Mouse (Mus musculus) forebrain, embryonic 11.5 days (tissue): ENCODE data around the gene Nrf1. TPM values are rescaled to one million over a fixed set of nuclear protein-coding genes. Genes with fewer than 3 reads are reported as not detected.

Source experiments
- ATAC-seq: fragments of 200-750 bp; cut with Nextera tagmentation; replicated peaks from 2 replicates; pipeline ENCODE4 v1.8.0; 2017; ENCODE audit warnings: moderate TSS enrichment; ENCODE audit not compliant: low FRiP score
- DNase-seq: peaks from one replicate; pipeline ENCODE4 v3.0.0-alpha.2; 2017; ENCODE audit warnings: low spot score
- H3K27ac ChIP-seq: fragments of 300-500 bp; sonication (generic); 2 replicates; pipeline ENCODE4 v1.5.1; 2014; ENCODE audit warnings: low read depth, low read length
- H3K27me3 ChIP-seq: fragments of 300-500 bp; sonication (generic); 2 replicates; pipeline ENCODE4 v1.6.1; 2014; ENCODE audit warnings: mild to moderate bottlenecking, low read length, mixed read lengths; ENCODE audit not compliant: control insufficient read depth, insufficient read depth
- H3K36me3 ChIP-seq: fragments of 300-500 bp; sonication (generic); 2 replicates; pipeline ENCODE4 v1.6.1; 2014; ENCODE audit warnings: mild to moderate bottlenecking, low read length, moderate library complexity, mixed read lengths; ENCODE audit not compliant: control insufficient read depth, insufficient read depth
- H3K4me1 ChIP-seq: fragments of 300-500 bp; sonication (generic); replicated peaks from 2 replicates; pipeline ENCODE4 v1.6.1; 2014; ENCODE audit warnings: low read length, mixed read lengths; ENCODE audit not compliant: control insufficient read depth, insufficient read depth
- H3K4me2 ChIP-seq: fragments of 300-500 bp; sonication (generic); 2 replicates; pipeline ENCODE4 v1.6.1; 2014; ENCODE audit warnings: low read depth, mild to moderate bottlenecking, low read length, moderate library complexity, mixed read lengths; ENCODE audit not compliant: severe bottlenecking
- H3K4me3 ChIP-seq: fragments of 300-500 bp; sonication (generic); 2 replicates; pipeline ENCODE4 v1.5.1; 2014; ENCODE audit warnings: low read depth, low read length
- H3K9ac ChIP-seq: fragments of 300-500 bp; sonication (generic); 2 replicates; pipeline ENCODE4 v1.6.1; 2014; ENCODE audit warnings: low read length
- H3K9me3 ChIP-seq: fragments of 300-500 bp; sonication (generic); 2 replicates; pipeline ENCODE4 v1.6.1; 2016; ENCODE audit warnings: low read length, mixed read lengths; ENCODE audit not compliant: control insufficient read depth
- WGBS: fragments of 180-500 bp; shearing (Covaris S2); extraction: QIAGEN DNeasy Blood & Tissue Kit; methylation state at CpG from one replicate; pipeline ENCODE4 v1.1.7; 2014; 5-methylcytosine and 5-hydroxymethylcytosine counted together
- polyA plus RNA-seq: library from polyadenylated mRNA; unstranded; fragments of >200 nt; fragmentation: Nextera tagmentation; extraction: Ambion mirVana; gene quantifications from 2 replicates; pipeline ENCODE4 v1.2.1, GENCODE M21; 2014

Nrf1 gene
- polyA plus RNA-seq, 1 experiment from 2014 or later, result 95.3 TPM

DNA sequence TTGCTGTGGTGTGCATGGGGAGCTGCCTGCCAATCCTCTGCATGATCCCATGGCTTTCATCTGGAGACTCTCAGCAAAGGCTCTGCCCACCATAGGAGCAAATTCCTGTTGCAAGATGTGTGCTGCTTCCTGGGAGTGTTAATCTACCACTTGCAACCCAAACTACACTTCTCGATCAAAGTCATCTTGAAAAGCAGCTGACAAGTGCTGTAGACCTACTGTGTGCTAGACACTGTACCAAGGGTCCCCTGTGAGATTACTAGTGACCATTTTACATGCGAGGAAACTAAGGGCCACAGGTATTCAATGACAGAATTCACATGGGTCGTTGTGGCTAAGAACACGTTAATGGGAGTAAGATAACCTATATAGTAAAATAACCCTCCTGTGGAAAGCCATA lies 95.5 kb downstream of the Nrf1 start:
- H3K4me3 ChIP-seq, result no peak overlapping the region
- 94% methylated on average over 4 of the region's 4 CpGs for WGBS
- no peaks in the 10 kb centered on the region for H3K9me3 ChIP-seq
- H3K9ac ChIP-seq, result no peak overlapping the region
- H3K4me1 ChIP-seq, result no peaks in the 10 kb centered on the region
- no peak for DNase-seq
- H3K4me2 ChIP-seq, result no peak overlapping the region
- ATAC-seq, result no peak
- no peak overlapping the region for H3K27ac ChIP-seq
- H3K36me3 ChIP-seq, result peaks cover 2% of the 10 kb centered on the region; the same call in 1 of the 2 replicates
- no peaks in the 10 kb centered on the region for H3K27me3 ChIP-seq

- DNase-seq, result no peak
- WGBS, result 52% methylated on average over 7 of the region's 7 CpGs
- ATAC-seq, result no peak
- Histone ChIP-seq H3K9ac (no peak overlapping the region), H3K27ac (no peak overlapping the region), H3K9me3 (no peaks in the 10 kb centered on the region), H3K36me3 (peaks cover 2% of the 10 kb centered on the region; the same call in 1 of the 2 replicates), H3K4me3 (no peak overlapping the region), H3K4me1 (no peaks in the 10 kb centered on the region), H3K4me2 (no peak overlapping the region), H3K27me3 (no peaks in the 10 kb centered on the region)
Measured at GRCm38 (mm10) chr6:30147058-30147457, 99.3 kb downstream of the Nrf1 start.

DNA sequence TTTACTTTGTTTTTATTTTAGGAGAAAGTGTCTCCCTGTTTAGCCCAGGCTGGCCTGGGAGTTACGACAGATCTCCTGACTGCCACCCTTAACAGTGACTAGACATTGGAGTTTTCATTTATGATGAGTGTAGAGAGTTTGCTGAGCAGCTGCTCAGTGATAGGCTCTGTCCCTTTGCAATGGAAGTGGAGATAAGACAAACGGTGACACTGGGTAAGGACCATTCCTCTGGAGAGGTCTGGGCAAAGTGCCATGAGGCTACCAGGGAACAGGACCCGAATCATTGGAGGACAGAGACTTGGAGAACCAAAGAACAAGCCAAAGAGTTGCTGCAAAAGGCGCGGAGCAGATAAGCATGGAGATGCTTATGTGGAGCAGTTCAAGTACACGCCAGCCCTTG lies 100.0 kb downstream of the Nrf1 start:
- 92% methylated on average over 6 of the region's 6 CpGs for WGBS

GRCm38 (mm10) chr6:30150471-30150870 lies 102.7 kb downstream of the Nrf1 start:
- ATAC-seq (no peak), DNase-seq (no peak)
- H3K4me1 ChIP-seq, result no peaks in the 10 kb centered on the region
- no peaks in the 10 kb centered on the region for H3K27me3 ChIP-seq
- H3K27ac ChIP-seq, result no peak overlapping the region
- H3K36me3 ChIP-seq, result no peaks in the 10 kb centered on the region
- H3K4me2 ChIP-seq, result no peak overlapping the region
- H3K4me3 ChIP-seq, result no peak overlapping the region
- H3K9me3 ChIP-seq, result no peaks in the 10 kb centered on the region
- H3K9ac ChIP-seq, result no peak overlapping the region
- WGBS, result 95% methylated on average over 8 of the region's 8 CpGs

More for the DNA sequence above, 100.0 kb downstream of the Nrf1 start:
- Histone ChIP-seq H3K4me1 (no peaks in the 10 kb centered on the region), H3K27me3 (no peaks in the 10 kb centered on the region), H3K4me3 (no peak overlapping the region), H3K27ac (no peak overlapping the region), H3K9me3 (no peaks in the 10 kb centered on the region), H3K4me2 (no peak overlapping the region), H3K36me3 (peaks cover 2% of the 10 kb centered on the region; the same call in 1 of the 2 replicates), H3K9ac (no peak overlapping the region)
- ATAC-seq (no peak), DNase-seq (no peak)

DNA sequence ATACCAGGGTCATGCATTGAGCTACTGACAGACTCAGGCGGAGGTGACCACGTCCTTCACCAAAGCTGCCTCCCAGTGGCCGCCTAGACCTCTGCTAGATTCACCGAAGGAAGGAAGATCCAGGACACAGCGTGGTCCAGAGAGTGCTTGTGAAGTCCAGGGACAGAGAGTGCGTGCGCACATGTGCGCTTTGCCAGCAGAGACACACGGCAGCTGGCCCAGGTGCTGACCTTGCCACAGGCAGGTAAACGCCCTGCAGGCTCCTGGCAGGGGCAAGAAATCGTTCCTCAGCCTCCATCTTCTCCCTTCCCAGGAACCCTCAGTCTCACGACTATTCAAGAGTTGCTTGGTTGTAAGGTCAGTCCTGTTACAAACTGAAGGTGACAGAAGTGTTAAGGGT lies 104.4 kb downstream of the Nrf1 start:
- WGBS, result 88% methylated on average over 12 of the region's 12 CpGs
- DNase-seq, result peak; percentile 37
- Histone ChIP-seq H3K4me3 (no peak overlapping the region), H3K36me3 (no peaks in the 10 kb centered on the region), H3K9me3 (no peaks in the 10 kb centered on the region), H3K27ac (no peak overlapping the region), H3K4me1 (no peaks in the 10 kb centered on the region), H3K4me2 (no peak overlapping the region), H3K27me3 (no peaks in the 10 kb centered on the region), H3K9ac (no peak overlapping the region)
- no peak for ATAC-seq

- Histone ChIP-seq H3K4me1 (no peaks in the 10 kb centered on the region), H3K4me3 (no peak overlapping the region), H3K9ac (no peak overlapping the region), H3K4me2 (no peak overlapping the region), H3K27ac (no peak overlapping the region), H3K9me3 (no peaks in the 10 kb centered on the region), H3K36me3 (no peaks in the 10 kb centered on the region), H3K27me3 (no peaks in the 10 kb centered on the region)
- 71% methylated on average over 10 of the region's 10 CpGs for WGBS
- DNase-seq (peak; percentile 40), ATAC-seq (no peak)
Measured at GRCm38 (mm10) chr6:30152649-30153048, 104.9 kb downstream of the Nrf1 start.

DNA sequence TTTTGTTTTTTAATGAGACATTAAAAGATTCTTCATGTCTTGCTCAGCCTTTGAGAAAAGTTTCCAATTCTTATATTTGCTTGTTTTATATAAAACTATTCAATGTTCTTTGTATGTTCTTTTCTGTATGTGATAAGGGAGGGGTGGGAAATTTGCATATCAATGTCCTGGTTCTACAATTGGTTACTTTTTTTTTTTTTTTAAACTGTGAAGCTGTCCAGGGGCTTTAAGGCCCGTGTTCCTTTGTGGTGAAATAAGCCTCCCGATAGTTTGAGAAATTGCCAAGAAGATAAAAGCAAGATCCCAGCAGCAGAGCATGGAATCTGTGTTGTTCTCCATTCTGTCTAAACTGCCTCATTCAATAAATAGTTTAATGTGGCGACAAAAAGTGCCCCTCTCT lies 105.3 kb downstream of the Nrf1 start:
- Histone ChIP-seq H3K4me1 (no peaks in the 10 kb centered on the region), H3K4me3 (no peak overlapping the region), H3K27me3 (no peaks in the 10 kb centered on the region), H3K4me2 (no peak overlapping the region), H3K36me3 (no peaks in the 10 kb centered on the region), H3K27ac (no peak overlapping the region), H3K9me3 (no peaks in the 10 kb centered on the region), H3K9ac (no peak overlapping the region)
- 42% methylated on average over 3 of the region's 3 CpGs for WGBS
- ATAC-seq (no peak), DNase-seq (no peak)

- DNase-seq (no peak), ATAC-seq (no peak)
- Histone ChIP-seq H3K27me3 (no peaks in the 10 kb centered on the region), H3K4me1 (no peaks in the 10 kb centered on the region), H3K4me3 (no peak overlapping the region), H3K36me3 (no peaks in the 10 kb centered on the region), H3K9me3 (no peaks in the 10 kb centered on the region), H3K9ac (no peak overlapping the region), H3K27ac (no peak overlapping the region), H3K4me2 (no peak overlapping the region)
- WGBS, result 93% methylated on average over 15 of the region's 15 CpGs
Measured at GRCm38 (mm10) chr6:30153733-30154415, 106.1 kb downstream of the Nrf1 start.

- no peaks in the 10 kb centered on the region; the same call in 1 of the 2 replicates for H3K4me1 ChIP-seq
- 55% methylated on average over 4 of the region's 4 CpGs for WGBS
- H3K36me3 ChIP-seq, result no peaks in the 10 kb centered on the region
- H3K4me3 ChIP-seq, result no peak overlapping the region
- DNase-seq (no peak), ATAC-seq (no peak)
- no peak overlapping the region for H3K27ac ChIP-seq
- no peak overlapping the region for H3K4me2 ChIP-seq
- H3K27me3 ChIP-seq, result no peaks in the 10 kb centered on the region
- H3K9ac ChIP-seq, result no peak overlapping the region
- no peaks in the 10 kb centered on the region for H3K9me3 ChIP-seq
Measured at GRCm38 (mm10) chr6:30159516-30160045, 111.8 kb downstream of the Nrf1 start.
